Mouse (Mus musculus) hindbrain, embryonic 16.5 days (tissue): ENCODE results near the gene Chrm4. TPM values are rescaled to one million over a fixed set of nuclear protein-coding genes. Genes with fewer than 3 reads are reported as not detected.

ENCODE experiments used
- ATAC-seq: fragments of 200-750 bp; cut with Nextera tagmentation; 2 replicates; pipeline ENCODE4 v1.8.0; 2017; ENCODE audit warnings: moderate TSS enrichment, moderate library complexity
- H3K27ac ChIP-seq: fragments of 300-500 bp; sonication (generic); 2 replicates; pipeline ENCODE4 v1.5.1; 2014; ENCODE audit warnings: low read depth, mild to moderate bottlenecking, control low read depth, low read length, moderate library complexity
- H3K27me3 ChIP-seq: fragments of 300-500 bp; sonication (generic); replicated peaks from 2 replicates; pipeline ENCODE4 v1.6.1; 2014; ENCODE audit warnings: low read length; ENCODE audit not compliant: control insufficient read depth, insufficient read depth
- H3K36me3 ChIP-seq: fragments of 300-500 bp; sonication (generic); 2 replicates; pipeline ENCODE4 v1.6.1; 2014; ENCODE audit warnings: mild to moderate bottlenecking, low read length, moderate library complexity, mixed read lengths; ENCODE audit not compliant: control insufficient read depth, insufficient read depth
- H3K4me1 ChIP-seq: fragments of 300-500 bp; sonication (generic); 2 replicates; pipeline ENCODE4 v1.6.1; 2014; ENCODE audit warnings: low read depth, low read length; ENCODE audit not compliant: control insufficient read depth, insufficient read depth
- H3K4me2 ChIP-seq: fragments of 300-500 bp; sonication (generic); 2 replicates; pipeline ENCODE4 v1.6.1; 2014; ENCODE audit warnings: mild to moderate bottlenecking, low read length, control low read depth, moderate library complexity
- H3K4me3 ChIP-seq: fragments of 300-500 bp; sonication (generic); 2 replicates; pipeline ENCODE4 v1.5.1; 2014; ENCODE audit warnings: mild to moderate bottlenecking, low read length, control low read depth, moderate library complexity
- H3K9ac ChIP-seq: fragments of 300-500 bp; sonication (generic); 2 replicates; pipeline ENCODE4 v1.6.1; 2014; ENCODE audit warnings: low read depth, mild to moderate bottlenecking, control low read depth, low read length, moderate library complexity
- H3K9me3 ChIP-seq: fragments of 300-500 bp; sonication (generic); 2 replicates; pipeline ENCODE4 v1.6.1; 2014; ENCODE audit warnings: mild to moderate bottlenecking, low read length, moderate library complexity; ENCODE audit not compliant: control insufficient read depth
- WGBS: fragments of 180-500 bp; shearing (Covaris S2); extraction: QIAGEN DNeasy Blood & Tissue Kit; methylation state at CpG from one replicate; pipeline ENCODE4 v1.1.7; 2014; 5-methylcytosine and 5-hydroxymethylcytosine counted together
- polyA plus RNA-seq: library from polyadenylated mRNA; unstranded; fragments of >200 nt; fragmentation: Nextera tagmentation; extraction: Ambion mirVana; gene quantifications from 2 replicates; pipeline ENCODE4 v1.2.1, GENCODE M21; 2015

The Chrm4 gene
- polyA plus RNA-seq, 1 experiment from 2014 or later: 1.5 TPM

DNA sequence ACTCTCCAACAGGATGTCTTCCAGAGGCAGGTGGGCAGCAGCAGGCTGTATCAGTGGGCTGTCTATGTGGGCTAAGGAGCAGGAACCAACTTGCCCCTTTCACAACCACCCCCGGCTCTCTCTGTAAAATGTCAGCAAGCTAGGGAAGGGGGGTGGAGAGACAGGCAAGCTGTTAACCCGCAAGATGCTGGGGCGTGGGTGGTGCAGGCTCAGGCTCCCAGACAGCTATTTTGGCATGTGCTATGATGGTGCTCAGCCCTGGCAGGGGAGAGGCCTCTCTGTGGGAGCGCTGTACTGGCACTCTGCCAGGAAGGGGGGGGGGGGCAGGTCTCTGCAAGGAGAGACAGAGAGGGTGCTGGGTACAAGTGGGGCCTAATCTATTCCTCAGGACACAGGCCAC, 30.0 kb downstream of the Chrm4 start:
- ATAC-seq: peak; percentile 46; the same call in 1 of the 2 replicates
- Histone ChIP-seq H3K9ac (peak overlapping the region; percentile 20), H3K27me3 (no peaks in the 10 kb centered on the region), H3K9me3 (no peaks in the 10 kb centered on the region), H3K36me3 (no peaks in the 10 kb centered on the region), H3K4me2 (no peak overlapping the region), H3K4me1 (peaks cover 33% of the 10 kb centered on the region), H3K4me3 (no peak overlapping the region), H3K27ac (no peak overlapping the region)
- 17% methylated on average over 4 of the region's 4 CpGs for WGBS

DNA sequence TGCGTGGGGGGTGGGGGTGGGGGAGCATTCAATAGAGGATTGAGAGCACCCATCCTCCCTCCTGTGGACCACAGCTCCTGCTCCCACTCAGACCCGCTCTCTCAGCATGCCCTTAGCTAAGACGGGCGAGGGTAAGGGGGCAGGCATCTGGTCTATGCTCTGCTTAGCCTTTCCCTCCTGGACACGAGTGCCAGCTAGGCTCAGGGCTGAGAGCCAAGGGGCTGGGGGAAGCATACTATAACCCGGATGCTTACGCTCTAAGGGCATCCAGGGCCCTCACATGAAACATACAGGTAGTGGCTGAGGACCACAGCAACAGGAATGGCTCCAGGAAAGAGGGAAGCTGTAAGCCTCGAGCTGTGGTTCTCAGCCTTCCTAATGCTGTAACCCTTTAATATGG, 31.0 kb downstream of the Chrm4 start:
- no peak for ATAC-seq
- WGBS: 82% methylated on average over 8 of the region's 8 CpGs
- Histone ChIP-seq H3K27ac (no peak overlapping the region), H3K9ac (no peak overlapping the region), H3K27me3 (no peaks in the 10 kb centered on the region), H3K36me3 (no peaks in the 10 kb centered on the region), H3K4me1 (peaks cover 40% of the 10 kb centered on the region), H3K9me3 (no peaks in the 10 kb centered on the region), H3K4me2 (no peak overlapping the region), H3K4me3 (no peak overlapping the region)

DNA sequence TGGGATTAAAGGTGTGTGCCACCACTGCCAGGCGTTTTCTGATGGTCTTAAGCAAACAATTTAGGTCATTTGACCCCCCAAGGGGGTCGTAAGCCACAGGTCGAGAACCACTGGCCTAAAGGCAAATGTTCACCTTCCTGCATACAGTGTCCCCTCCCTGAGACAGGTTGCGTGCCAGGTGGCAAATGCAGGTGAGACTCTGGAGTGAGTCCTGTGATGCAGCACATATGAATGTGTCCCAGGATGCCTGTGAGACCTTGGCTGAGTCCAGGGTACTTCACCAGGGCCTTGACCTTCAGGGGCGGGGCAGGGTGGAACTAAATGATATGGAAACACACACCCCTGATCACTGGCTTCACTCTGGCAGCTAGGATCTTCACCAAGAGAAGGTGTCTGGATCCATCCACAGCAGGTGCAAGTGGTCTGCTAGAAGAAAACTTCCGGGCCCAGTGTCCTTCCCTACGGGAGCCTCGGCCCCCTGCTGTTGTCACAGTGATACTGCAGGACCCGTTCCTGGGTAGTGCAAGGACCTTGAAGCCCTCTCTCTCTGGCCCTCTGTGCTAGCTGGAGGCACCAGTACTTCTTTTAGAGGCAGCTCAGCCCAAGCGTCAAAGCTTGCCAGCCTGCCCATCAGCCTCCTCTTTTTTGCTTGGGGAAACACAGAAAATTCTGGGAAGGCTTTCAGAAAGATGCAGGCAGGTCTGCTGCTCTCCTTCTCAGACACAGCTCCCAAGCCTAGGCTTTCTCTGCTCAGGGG, 31.8 kb downstream of the Chrm4 start:
- Histone ChIP-seq H3K9me3 (no peaks in the 10 kb centered on the region), H3K9ac (no peak overlapping the region), H3K36me3 (no peaks in the 10 kb centered on the region), H3K4me3 (no peak overlapping the region), H3K4me2 (no peak overlapping the region), H3K27ac (no peak overlapping the region; the same call in 1 of the 2 replicates), H3K27me3 (no peaks in the 10 kb centered on the region), H3K4me1 (peaks cover 40% of the 10 kb centered on the region)
- no peak for ATAC-seq
- WGBS: 58% methylated on average over 10 of the region's 10 CpGs

DNA sequence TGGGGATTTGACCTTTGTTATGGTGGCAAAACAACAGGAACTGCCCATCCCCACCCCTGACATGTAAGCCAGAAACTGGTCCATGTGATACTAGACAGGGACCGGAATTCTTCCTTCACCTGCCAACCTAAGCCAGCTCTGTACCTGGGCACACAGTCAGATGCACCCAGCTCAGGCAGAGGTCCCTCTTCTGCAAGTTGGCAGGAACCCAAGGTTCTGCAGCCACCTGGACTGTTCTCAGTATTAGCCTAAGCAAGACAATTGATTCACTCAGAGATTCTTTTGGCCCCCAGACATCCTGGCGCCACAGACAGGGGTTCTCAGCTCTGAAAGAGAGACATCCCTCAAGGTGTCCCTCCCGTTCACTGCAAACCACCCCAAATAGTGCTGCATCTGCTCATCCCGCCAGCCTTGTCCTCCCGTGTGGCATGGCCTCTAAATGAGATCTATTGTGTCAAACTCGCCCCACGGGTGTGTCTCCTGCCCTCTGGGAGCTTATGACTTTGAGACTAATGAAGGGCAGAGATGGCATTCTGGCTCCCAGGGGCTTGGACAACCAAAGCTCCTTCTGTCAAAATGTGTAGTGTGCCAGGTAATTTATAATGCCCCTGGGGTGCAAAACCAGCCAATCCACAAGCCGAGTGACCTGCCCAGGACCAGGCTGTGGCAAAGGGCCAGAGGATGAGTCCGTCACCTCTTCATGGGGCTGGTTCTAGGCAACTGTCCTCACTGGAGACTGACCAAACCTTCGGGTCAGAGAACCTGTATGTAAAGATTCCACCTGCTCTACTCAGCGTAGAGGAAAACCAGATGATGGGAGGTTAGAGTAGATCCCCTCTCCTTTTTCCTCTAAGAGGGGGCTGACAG, 32.7 kb downstream of the Chrm4 start:
- H3K4me3 ChIP-seq: no peak overlapping the region
- H3K27ac ChIP-seq: no peak overlapping the region; the same call in 1 of the 2 replicates
- no peaks in the 10 kb centered on the region for H3K27me3 ChIP-seq
- no peak for ATAC-seq
- H3K4me2 ChIP-seq: no peak overlapping the region
- no peaks in the 10 kb centered on the region for H3K36me3 ChIP-seq
- no peaks in the 10 kb centered on the region for H3K9me3 ChIP-seq
- H3K9ac ChIP-seq: no peak overlapping the region
- H3K4me1 ChIP-seq: peaks cover 38% of the 10 kb centered on the region
- 65% methylated on average over 11 of the region's 11 CpGs for WGBS

DNA sequence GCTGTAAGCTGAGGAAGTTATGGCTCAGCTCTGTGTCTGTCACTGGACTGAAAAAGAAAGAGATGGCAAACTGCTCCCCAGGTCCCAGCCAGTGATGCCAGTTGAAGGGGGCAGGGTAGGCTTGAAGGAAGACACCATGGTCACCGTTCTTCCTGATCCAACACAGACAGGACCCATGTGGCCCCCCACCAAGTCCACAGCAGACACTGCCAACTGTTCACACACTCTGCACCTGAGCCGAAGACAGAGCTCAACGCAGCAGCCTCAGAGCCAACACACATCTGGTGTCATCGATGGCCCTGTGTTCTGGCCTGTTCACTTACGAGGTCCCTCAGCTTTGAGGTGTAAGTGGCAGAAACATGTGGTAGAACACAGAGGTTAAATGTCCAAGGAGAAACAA, 33.4 kb downstream of the Chrm4 start:
- no peaks in the 10 kb centered on the region for H3K9me3 ChIP-seq
- no peak overlapping the region for H3K4me2 ChIP-seq
- no peak overlapping the region for H3K9ac ChIP-seq
- no peaks in the 10 kb centered on the region for H3K27me3 ChIP-seq
- ATAC-seq: no peak
- no peak overlapping the region for H3K27ac ChIP-seq
- no peaks in the 10 kb centered on the region for H3K36me3 ChIP-seq
- no peak overlapping the region for H3K4me3 ChIP-seq
- 85% methylated on average over 5 of the region's 5 CpGs for WGBS
- peaks cover 37% of the 10 kb centered on the region for H3K4me1 ChIP-seq

DNA sequence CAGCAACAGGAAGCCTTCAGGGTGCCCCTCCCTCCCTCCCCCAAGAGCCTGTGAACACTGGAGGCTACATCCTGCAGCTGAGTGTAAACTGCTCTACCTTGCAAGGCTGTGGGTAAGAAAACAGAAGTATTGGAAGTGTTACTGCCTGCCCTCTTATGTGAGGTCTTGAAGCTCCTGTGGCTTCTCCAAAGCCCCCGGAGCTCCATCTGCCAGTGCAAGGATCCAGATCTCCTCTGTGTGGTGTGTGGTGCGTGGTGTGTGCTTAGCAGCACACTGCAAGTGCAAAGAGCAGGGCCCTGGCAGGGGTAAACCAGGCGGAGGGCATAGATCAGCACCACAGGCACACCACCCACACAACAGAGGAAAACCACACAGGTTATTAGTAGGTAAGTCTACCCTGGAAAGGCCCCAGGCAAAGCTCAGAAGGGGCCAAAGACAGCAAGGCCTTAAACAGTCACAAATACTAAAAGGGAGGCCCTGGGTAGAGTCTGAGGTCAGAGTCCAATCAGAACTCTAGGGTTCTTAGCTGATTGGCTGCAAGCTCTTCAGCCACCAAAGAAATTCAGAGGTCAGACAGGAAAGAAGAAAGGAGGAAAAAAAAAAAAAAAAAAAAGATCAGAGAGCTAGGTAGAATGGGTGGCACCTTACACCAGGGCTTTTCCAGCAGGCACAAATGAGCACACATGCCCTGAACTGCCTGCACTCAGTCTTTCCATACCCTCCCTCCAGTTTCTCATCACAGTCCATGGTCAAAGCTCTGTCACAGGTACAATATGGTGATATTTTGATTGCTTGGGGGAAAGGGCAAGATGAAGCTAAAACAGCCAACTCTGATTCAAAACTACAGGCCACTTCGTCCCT, 35.1 kb downstream of the Chrm4 start:
- H3K27me3 ChIP-seq: no peaks in the 10 kb centered on the region
- ATAC-seq: no peak
- no peaks in the 10 kb centered on the region for H3K36me3 ChIP-seq
- H3K27ac ChIP-seq: no peak overlapping the region
- peak overlapping the region; percentile 79 for H3K4me2 ChIP-seq
- peak overlapping the region; percentile 79 for H3K9ac ChIP-seq
- peaks cover 33% of the 10 kb centered on the region for H3K4me1 ChIP-seq
- H3K4me3 ChIP-seq: peak overlapping the region; percentile 61
- no peaks in the 10 kb centered on the region for H3K9me3 ChIP-seq
- WGBS: 60% methylated on average over 4 of the region's 4 CpGs

DNA sequence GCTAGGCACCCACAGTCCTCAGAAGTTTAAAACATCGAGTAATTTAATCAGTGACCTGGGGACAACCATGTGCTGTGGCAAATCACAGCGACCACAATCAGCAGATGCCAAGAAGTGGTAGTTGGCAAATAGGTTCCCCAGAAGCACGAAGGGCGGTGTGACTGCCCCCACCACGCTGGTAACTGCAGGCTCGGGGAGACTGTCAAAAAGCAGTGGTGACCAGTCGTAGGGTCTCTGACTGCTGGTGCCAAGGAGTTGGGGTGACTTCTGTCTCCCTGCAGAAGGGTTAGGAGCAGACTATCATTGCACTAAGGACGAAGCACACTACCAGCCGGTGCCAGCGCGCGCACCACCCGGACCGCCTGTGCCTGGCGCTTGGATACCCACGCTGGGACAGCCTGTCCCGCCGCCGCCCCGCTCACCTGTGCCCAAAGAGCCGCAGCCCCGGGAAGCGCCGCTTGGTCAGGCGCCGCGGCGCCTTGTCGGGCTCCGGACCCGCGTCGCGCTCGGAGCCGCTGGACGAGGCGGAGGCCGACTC, 35.9 kb downstream of the Chrm4 start:
- WGBS: under 1% methylated on average over 29 of the region's 39 CpGs
- Histone ChIP-seq H3K27me3 (no peaks in the 10 kb centered on the region), H3K36me3 (no peaks in the 10 kb centered on the region), H3K27ac (peak overlapping the region; percentile 83), H3K9me3 (no peaks in the 10 kb centered on the region), H3K4me3 (peak overlapping the region; percentile 61), H3K4me1 (peaks cover 27% of the 10 kb centered on the region), H3K4me2 (peak overlapping the region; percentile 79), H3K9ac (peak overlapping the region; percentile 79)
- ATAC-seq: no peak

DNA sequence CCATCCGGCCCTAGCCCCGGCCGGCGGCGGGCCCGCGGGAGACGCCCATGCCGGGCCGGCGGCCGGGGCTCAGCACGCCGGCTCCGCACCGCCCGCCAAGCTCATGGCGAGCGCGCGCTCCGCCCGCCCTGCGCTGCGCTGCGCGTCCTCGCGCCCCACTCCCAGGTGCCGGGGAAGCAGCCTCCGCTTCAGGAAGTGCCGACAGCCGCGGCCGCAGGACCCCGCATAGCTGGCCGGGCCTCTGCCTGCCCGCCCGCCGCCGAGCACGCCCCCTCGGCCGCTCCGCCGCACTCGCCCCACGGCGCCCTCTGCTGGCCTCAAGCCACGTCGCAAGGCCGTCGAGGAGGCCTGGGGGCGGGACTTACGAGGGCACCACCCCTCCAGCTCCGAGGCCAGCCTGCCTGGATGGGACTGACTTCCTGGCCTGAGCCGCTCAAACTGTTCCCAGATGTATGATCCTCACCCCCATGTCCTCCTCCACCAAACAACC, 36.4 kb downstream of the Chrm4 start:
- under 1% methylated on average over 37 of the region's 57 CpGs for whole genome bisulfite sequencing
- ATAC-seq: peak; percentile 94
- H3K4me3 ChIP-seq: peak overlapping the region; percentile 61
- H3K9ac ChIP-seq: peak overlapping the region; percentile 79
- peak overlapping the region; percentile 79 for H3K4me2 ChIP-seq
- H3K36me3 ChIP-seq: no peaks in the 10 kb centered on the region
- no peaks in the 10 kb centered on the region for H3K9me3 ChIP-seq
- peak overlapping the region; percentile 83 for H3K27ac ChIP-seq
- peaks cover 27% of the 10 kb centered on the region for H3K4me1 ChIP-seq
- H3K27me3 ChIP-seq: no peaks in the 10 kb centered on the region
